Mouse (Mus musculus) G1E (cell line): ENCODE measurements around the gene Hivep3. TPM values are rescaled to one million over a fixed set of nuclear protein-coding genes. Genes with fewer than 3 reads are reported as not detected.

Experiments
- ATAC-seq: 2 replicates; pipeline ENCODE4 v1.8.0; 2016; ENCODE audit warnings: mild to moderate bottlenecking; ENCODE audit not compliant: insufficient number of reproducible peaks, poor library complexity, low FRiP score, severe bottlenecking; ENCODE audit errors: extremely low read depth
- DNase-seq: peaks from one replicate; pipeline ENCODE4 v3.0.0; 2012; ENCODE audit warnings: low spot score
- H3K27me3 ChIP-seq: 2 replicates; pipeline ENCODE4 v1.6.1; 2012; ENCODE audit warnings: mild to moderate bottlenecking, low read length, inconsistent platforms; ENCODE audit not compliant: insufficient read depth
- H3K36me3 ChIP-seq: replicated peaks from 2 replicates; pipeline ENCODE3; 2012; ENCODE audit warnings: mild to moderate bottlenecking, inconsistent platforms
- H3K4me1 ChIP-seq: 2 replicates; pipeline ENCODE4 v1.6.1; 2012; ENCODE audit warnings: low read depth, low read length, inconsistent platforms, mixed read lengths; ENCODE audit not compliant: insufficient read depth
- H3K4me3 ChIP-seq: 2 replicates; pipeline ENCODE4 v1.5.1; 2012; ENCODE audit warnings: low read depth, mild to moderate bottlenecking, inconsistent platforms, low read length, moderate library complexity, mixed read lengths
- H3K9me3 ChIP-seq: replicated peaks from 2 replicates; pipeline ENCODE4 v1.6.1; 2012; ENCODE audit warnings: inconsistent platforms
- CTCF ChIP-seq: IDR thresholded peaks from 2 replicates; pipeline ENCODE4 v1.5.1; 2012; ENCODE audit warnings: low read depth, low read length, inconsistent platforms, mixed read lengths
- GATA1 ChIP-seq: IDR thresholded peaks from 2 replicates; pipeline ENCODE4 v1.6.1; 2012; ENCODE audit warnings: borderline replicate concordance, low read length, inconsistent platforms, mixed read lengths
- GATA2 ChIP-seq: IDR thresholded peaks from 2 replicates; pipeline ENCODE4 v1.6.1; 2012; ENCODE audit warnings: low read depth, low read length, inconsistent platforms, borderline replicate concordance
- POLR2AphosphoS5 ChIP-seq: IDR thresholded peaks from 2 replicates; pipeline ENCODE4 v1.6.1; 2012; ENCODE audit warnings: low read depth, low read length, inconsistent platforms; ENCODE audit not compliant: insufficient replicate concordance
- TAL1 ChIP-seq: conservative IDR thresholded peaks from 2 replicates; pipeline ENCODE4 v1.6.1; 2012; ENCODE audit warnings: low read depth, low read length, inconsistent platforms, mixed read lengths
- polyA plus RNA-seq: library from polyadenylated mRNA; stranded (reverse); fragments of >175 nt; gene quantifications from 2 replicates; pipeline ENCODE4 v1.2.3, GENCODE M21; 2012
- total RNA-seq, 2 experiments: library from RNA; stranded (forward) in 1 of 2; stranded (reverse) in 1 of 2; fragments of 200-1000 nt in 1 of 2; fragments of >200 nt in 1 of 2; fragmentation: Nextera tagmentation in 1 of 2; gene quantifications; 2 replicates each; pipeline ENCODE4 v1.2.3; 2014 to 2017

Hivep3 gene
- total and polyA plus RNA-seq, 3 experiments: 0.49 TPM; not detected in 2

- Histone ChIP-seq H3K27me3 (no peaks in the 10 kb centered on the region), H3K9me3 (peaks cover 5% of the 10 kb centered on the region; the same call in 1 of the 2 replicates), H3K4me3 (no peak overlapping the region), H3K4me1 (peaks cover 1% of the 10 kb centered on the region; the same call in 1 of the 2 replicates), H3K36me3 (no peaks in the 10 kb centered on the region)
- TF ChIP-seq GATA2 (no peak), GATA1 (no peak), CTCF (no peak), POLR2AphosphoS5 (no peak), TAL1 (no peak)
- no peak for ATAC-seq
- no peak for DNase-seq
Observed at GRCm38 (mm10) chr4:119815793-119816161, 82.2 kb downstream of the Hivep3 start.

DNA sequence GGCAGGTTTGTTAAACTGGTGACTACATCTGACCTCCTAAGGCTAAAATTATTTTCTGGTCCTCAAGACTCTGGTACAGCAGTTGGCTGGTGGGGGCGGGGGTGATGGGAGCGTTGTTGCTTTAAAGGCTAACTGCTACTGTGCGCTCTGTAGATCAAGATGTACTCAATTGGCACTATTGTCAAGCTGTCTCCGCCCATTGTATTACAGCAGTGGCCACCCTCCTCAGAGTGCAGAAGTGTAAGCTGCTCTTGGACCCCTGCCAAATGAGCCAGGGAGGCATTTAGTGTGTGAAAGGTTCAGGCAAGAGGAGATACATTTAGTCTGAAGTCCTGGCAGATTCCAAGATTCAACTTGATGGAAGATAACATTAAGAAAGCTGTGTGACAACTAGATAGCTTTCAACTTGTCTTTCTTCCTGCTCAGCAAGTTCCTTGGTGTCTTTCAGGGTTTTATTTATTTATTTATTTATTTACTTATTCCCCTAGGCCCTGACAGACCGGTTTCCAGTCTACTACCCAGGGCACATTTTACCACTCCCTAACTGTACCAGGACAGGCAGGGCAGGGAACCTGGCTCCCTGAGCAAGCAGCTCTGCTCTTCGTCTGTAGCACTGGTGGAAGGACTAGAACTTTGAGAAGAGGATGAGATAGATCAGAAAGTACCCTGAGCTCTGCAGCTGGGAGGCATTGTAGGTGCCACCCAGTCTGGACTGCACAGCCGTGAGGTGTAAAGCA is 83.2 kb downstream of the Hivep3 start:
- no peaks in the 10 kb centered on the region for H3K36me3 ChIP-seq
- no peaks in the 10 kb centered on the region for H3K27me3 ChIP-seq
- H3K9me3 ChIP-seq: peaks cover 5% of the 10 kb centered on the region; the same call in 1 of the 2 replicates
- no peak for DNase-seq
- no peak for TF ChIP-seq CTCF
- TF ChIP-seq TAL1: no peak
- no peak for TF ChIP-seq GATA2
- TF ChIP-seq GATA1: no peak
- no peak for TF ChIP-seq POLR2AphosphoS5
- no peak for ATAC-seq
- H3K4me1 ChIP-seq: peaks cover 1% of the 10 kb centered on the region; the same call in 1 of the 2 replicates
- H3K4me3 ChIP-seq: no peak overlapping the region

DNA sequence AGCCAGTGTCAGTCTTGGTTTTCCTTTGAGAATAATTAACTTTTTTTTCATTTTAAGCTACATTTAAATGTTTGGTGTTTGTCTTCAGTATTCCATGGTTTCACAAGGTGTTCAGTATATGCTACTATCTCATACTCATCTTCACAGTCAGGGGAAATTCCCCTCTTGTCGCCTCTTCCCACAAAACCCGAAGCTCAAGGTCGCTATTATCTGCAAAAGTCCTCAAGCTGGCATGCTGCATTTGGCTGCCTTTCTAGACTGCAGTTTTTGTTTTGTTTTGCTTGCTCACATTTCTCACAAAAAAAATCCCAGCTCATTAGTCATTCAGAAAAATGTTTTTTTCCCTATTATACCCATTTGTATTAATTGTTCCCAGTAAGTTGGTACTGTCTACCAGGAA is 92.4 kb downstream of the Hivep3 start:
- Histone ChIP-seq H3K36me3 (no peaks in the 10 kb centered on the region), H3K27me3 (no peaks in the 10 kb centered on the region), H3K9me3 (no peaks in the 10 kb centered on the region), H3K4me1 (no peaks in the 10 kb centered on the region), H3K4me3 (no peak overlapping the region)
- DNase-seq (no peak), ATAC-seq (no peak)
- TF ChIP-seq POLR2AphosphoS5 (no peak), GATA1 (no peak)

DNA sequence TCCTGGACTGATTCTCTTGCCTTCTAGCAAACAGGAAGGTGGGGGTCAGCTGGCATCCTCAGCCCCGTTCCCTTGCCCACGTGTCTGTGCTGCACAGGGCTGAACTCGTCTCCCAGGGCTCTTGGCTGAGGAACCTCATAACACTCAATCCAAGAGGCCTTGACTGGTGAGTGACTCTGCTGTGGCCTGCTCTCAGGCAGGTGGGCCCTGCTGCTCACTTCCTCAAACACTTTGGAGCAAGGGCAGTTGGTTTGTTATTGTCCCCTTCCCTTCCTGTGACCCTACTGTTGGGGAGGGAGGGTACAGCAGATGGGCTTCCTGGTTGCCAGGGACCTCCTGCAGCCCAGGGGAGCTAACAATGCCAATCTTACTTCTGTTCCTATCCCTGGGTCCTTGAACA is 94.8 kb downstream of the Hivep3 start:
- DNase-seq: no peak
- no peak for ATAC-seq
- H3K4me1 ChIP-seq: no peaks in the 10 kb centered on the region
- no peaks in the 10 kb centered on the region for H3K36me3 ChIP-seq
- TF ChIP-seq POLR2AphosphoS5: no peak
- TF ChIP-seq GATA1: no peak
- TF ChIP-seq GATA2: no peak
- no peak for TF ChIP-seq TAL1
- TF ChIP-seq CTCF: no peak
- no peaks in the 10 kb centered on the region; the same call in 1 of the 2 replicates for H3K27me3 ChIP-seq
- H3K4me3 ChIP-seq: no peak overlapping the region
- no peaks in the 10 kb centered on the region for H3K9me3 ChIP-seq

DNA sequence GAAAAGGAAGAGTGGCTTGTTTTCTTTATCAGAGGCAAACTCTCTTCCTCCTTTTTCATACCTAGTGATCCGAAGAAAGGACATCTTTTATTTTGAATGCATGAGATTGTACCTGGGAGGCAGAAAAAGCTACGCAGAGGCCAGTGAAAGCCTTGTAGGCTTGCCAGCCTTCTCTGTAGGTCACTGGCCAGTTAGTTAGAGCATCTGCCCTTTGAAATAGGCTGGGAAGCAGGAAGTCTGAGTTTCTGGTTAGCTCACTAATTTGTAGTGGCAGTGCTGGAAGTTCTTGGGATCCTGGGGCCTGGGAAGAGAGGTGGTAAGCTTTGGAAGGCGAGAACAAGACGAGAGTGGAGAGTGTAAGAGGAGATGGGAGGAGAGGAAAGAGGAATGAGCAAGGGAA is 95.4 kb downstream of the Hivep3 start:
- Histone ChIP-seq H3K4me1 (no peaks in the 10 kb centered on the region), H3K4me3 (no peak overlapping the region), H3K9me3 (no peaks in the 10 kb centered on the region), H3K27me3 (no peaks in the 10 kb centered on the region; the same call in 1 of the 2 replicates), H3K36me3 (no peaks in the 10 kb centered on the region)
- DNase-seq (no peak), ATAC-seq (no peak)
- no peak for TF ChIP-seq GATA1
- TF ChIP-seq POLR2AphosphoS5: no peak
- no peak for TF ChIP-seq TAL1
- TF ChIP-seq CTCF: no peak
- no peak for TF ChIP-seq GATA2

DNA sequence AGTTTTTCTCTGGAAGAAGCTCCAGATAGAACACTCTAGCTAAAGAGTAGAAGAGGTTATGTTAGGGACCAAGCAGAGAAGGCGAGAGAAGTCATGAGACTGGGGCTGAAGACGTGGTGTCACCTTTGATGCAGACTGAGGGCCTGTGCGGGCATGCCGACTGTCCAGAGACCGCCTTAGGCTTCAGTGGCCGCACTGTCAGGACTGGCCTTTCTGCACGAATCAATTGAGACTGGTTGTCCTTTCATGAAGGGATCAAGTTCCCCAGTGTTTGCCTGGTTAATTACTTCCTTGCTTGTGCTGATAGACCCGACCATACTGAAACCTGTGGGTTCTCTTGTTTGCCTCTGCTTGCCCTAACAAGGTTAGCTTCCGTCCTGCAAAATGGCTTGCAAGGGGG is 99.7 kb downstream of the Hivep3 start:
- Histone ChIP-seq H3K4me3 (no peak overlapping the region), H3K4me1 (no peaks in the 10 kb centered on the region), H3K9me3 (no peaks in the 10 kb centered on the region), H3K27me3 (no peaks in the 10 kb centered on the region; the same call in 1 of the 2 replicates), H3K36me3 (no peaks in the 10 kb centered on the region)
- TF ChIP-seq TAL1: no peak
- no peak for TF ChIP-seq CTCF
- no peak for TF ChIP-seq POLR2AphosphoS5
- no peak for TF ChIP-seq GATA2
- TF ChIP-seq GATA1: no peak
- ATAC-seq: no peak
- no peak for DNase-seq
